Mouse (Mus musculus): Measurements from ENCODE around the gene Bmp8b.

GRCm38 (mm10) chr4:123160571-123160970, 55.6 kb downstream of the Bmp8b start:
- TF ChIP-seq CTCF (IDR thresholded peaks at IDR 0.05; ENCODE audit: borderline replicate concordance, insufficient read depth, low read depth, low read length) (no peak), POLR2A (IDR thresholded peaks at IDR 0.05; ENCODE audit: borderline replicate concordance, insufficient read depth, low read length) (no peak)

Measured in cerebellum, adult 2 months (tissue).